Mouse (Mus musculus) G1E (cell line): Measurements from ENCODE around the gene Bche. TPM values are rescaled to one million over a fixed set of nuclear protein-coding genes. Genes with fewer than 3 reads are reported as not detected.

Source experiments
- ATAC-seq: 2 replicates; pipeline ENCODE4 v1.8.0; 2016; ENCODE audit warnings: mild to moderate bottlenecking; ENCODE audit not compliant: insufficient number of reproducible peaks, poor library complexity, low FRiP score, severe bottlenecking; ENCODE audit errors: extremely low read depth
- DNase-seq: peaks from one replicate; pipeline ENCODE4 v3.0.0; 2012; ENCODE audit warnings: low spot score
- H3K27me3 ChIP-seq: 2 replicates; pipeline ENCODE4 v1.6.1; 2012; ENCODE audit warnings: mild to moderate bottlenecking, low read length, inconsistent platforms; ENCODE audit not compliant: insufficient read depth
- H3K36me3 ChIP-seq: replicated peaks from 2 replicates; pipeline ENCODE3; 2012; ENCODE audit warnings: mild to moderate bottlenecking, inconsistent platforms
- H3K4me1 ChIP-seq: 2 replicates; pipeline ENCODE4 v1.6.1; 2012; ENCODE audit warnings: low read depth, low read length, inconsistent platforms, mixed read lengths; ENCODE audit not compliant: insufficient read depth
- H3K4me3 ChIP-seq: 2 replicates; pipeline ENCODE4 v1.5.1; 2012; ENCODE audit warnings: low read depth, mild to moderate bottlenecking, inconsistent platforms, low read length, moderate library complexity, mixed read lengths
- H3K9me3 ChIP-seq: replicated peaks from 2 replicates; pipeline ENCODE4 v1.6.1; 2012; ENCODE audit warnings: inconsistent platforms
- CTCF ChIP-seq: IDR thresholded peaks from 2 replicates; pipeline ENCODE4 v1.5.1; 2012; ENCODE audit warnings: low read depth, low read length, inconsistent platforms, mixed read lengths
- GATA1 ChIP-seq: IDR thresholded peaks from 2 replicates; pipeline ENCODE4 v1.6.1; 2012; ENCODE audit warnings: borderline replicate concordance, low read length, inconsistent platforms, mixed read lengths
- GATA2 ChIP-seq: IDR thresholded peaks from 2 replicates; pipeline ENCODE4 v1.6.1; 2012; ENCODE audit warnings: low read depth, low read length, inconsistent platforms, borderline replicate concordance
- POLR2AphosphoS5 ChIP-seq: IDR thresholded peaks from 2 replicates; pipeline ENCODE4 v1.6.1; 2012; ENCODE audit warnings: low read depth, low read length, inconsistent platforms; ENCODE audit not compliant: insufficient replicate concordance
- TAL1 ChIP-seq: conservative IDR thresholded peaks from 2 replicates; pipeline ENCODE4 v1.6.1; 2012; ENCODE audit warnings: low read depth, low read length, inconsistent platforms, mixed read lengths
- polyA plus RNA-seq: library from polyadenylated mRNA; stranded (reverse); fragments of >175 nt; gene quantifications from 2 replicates; pipeline ENCODE4 v1.2.3, GENCODE M21; 2012
- total RNA-seq, 2 experiments: library from RNA; stranded (forward) in 1 of 2; stranded (reverse) in 1 of 2; fragments of 200-1000 nt in 1 of 2; fragments of >200 nt in 1 of 2; fragmentation: Nextera tagmentation in 1 of 2; gene quantifications; 2 replicates each; pipeline ENCODE4 v1.2.3; 2014 to 2017

The Bche gene
- total and polyA plus RNA-seq, 3 experiments = 0.16 TPM; not detected in 2

DNA sequence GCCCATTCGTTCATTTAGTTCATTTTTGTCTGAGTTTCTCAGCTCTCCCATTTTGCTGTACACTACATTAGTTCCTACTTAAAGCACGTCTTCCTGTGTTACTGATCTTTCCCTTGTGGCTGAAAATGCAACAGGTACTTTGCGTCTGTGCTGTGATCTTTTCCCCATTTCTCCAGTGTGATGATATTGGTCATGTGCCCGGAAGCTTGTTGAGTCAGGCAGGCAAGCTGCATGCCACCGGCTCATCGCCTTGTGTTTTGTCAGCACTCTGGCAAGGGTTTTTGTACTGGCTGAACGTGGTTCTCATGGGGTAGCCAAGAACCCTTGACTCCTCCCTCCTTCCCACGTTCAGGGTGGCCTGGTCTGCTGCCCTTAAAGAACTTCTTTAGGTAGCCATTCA lies 1.7 kb upstream of the Bche start:
- TF ChIP-seq GATA1 = no peak
- no peak for TF ChIP-seq CTCF
- TF ChIP-seq TAL1 = no peak
- TF ChIP-seq GATA2 = no peak
- no peak for TF ChIP-seq POLR2AphosphoS5
- no peaks in the 10 kb centered on the region for H3K4me1 ChIP-seq
- H3K9me3 ChIP-seq = 0 out of 2 replicates have a peak, but pooled peaks cover 2% of the 10 kb centered on the region
- DNase-seq = no peak
- no peak overlapping the region for H3K4me3 ChIP-seq
- no peaks in the 10 kb centered on the region for H3K36me3 ChIP-seq
- no peaks in the 10 kb centered on the region for H3K27me3 ChIP-seq
- no peak for ATAC-seq

DNA sequence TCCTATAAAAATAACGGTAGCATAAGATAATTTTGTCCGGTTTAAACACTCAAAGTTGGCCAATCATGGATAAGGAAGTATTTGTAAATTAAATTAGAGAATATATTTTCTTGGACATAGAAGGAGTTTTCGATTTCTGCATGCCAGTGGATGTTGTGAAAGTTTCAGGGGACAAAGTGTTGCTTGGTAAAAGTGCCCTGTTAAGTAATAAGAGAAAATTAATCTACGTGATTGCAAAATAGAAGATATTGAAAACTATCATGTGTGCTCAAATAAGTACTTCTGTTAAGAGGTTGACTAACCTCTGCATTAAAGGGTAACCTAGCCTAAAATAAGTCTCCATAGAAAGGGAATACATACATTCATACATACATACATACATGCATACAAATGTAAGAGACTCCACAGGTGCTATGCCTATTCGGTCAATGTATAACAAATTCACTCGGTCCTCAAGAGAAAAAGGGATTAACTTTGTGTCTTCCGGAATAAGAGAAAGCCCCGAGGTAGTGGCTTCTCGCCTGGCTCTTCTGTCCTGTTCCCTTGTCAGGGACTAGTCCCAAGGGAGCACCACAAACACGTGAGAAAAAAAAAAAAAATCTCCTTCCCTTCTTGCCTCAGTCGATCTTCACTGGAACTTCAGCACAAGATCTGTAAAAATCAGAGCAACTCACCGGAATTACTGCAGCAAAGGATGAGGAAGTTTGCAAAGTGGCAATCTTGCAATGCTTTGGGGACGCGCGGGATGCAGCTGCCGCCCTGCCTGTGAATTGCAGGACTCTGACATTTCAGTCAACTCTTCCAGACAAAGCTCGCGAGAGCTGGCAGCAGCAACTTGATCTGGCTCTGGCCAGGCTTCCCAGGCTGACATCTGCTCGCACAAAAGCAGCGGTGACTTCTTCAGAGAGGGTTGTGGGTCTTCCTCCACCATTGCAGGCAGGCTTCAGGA lies 480 bp downstream of the Bche start:
- no peak for ATAC-seq
- Histone ChIP-seq H3K9me3 (0 out of 2 replicates have a peak, but pooled peaks cover 2% of the 10 kb centered on the region), H3K27me3 (no peaks in the 10 kb centered on the region), H3K4me3 (no peak overlapping the region), H3K36me3 (no peaks in the 10 kb centered on the region), H3K4me1 (no peaks in the 10 kb centered on the region)
- DNase-seq = no peak
- TF ChIP-seq POLR2AphosphoS5 (no peak), GATA2 (no peak), TAL1 (no peak), CTCF (no peak), GATA1 (no peak)

DNA sequence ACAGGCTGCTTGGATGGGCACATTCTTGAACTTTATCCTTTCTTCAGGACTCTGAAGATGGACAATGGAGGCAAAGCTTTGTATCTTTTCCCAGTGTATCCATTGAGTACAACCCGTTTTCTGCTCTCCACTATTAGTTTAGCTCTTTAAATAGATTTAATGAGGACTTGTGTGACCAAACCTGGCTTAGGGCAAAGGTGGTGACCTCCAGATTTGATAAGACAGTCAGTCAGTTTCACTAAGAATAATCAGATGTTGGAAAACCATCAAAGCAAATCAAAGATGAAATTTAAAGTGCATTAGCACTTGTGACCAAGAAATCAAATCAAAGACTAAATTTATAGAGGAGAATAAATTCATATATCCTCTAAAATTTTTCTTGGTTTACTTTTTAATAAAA lies 1.7 kb downstream of the Bche start:
- no peak for ATAC-seq

DNA sequence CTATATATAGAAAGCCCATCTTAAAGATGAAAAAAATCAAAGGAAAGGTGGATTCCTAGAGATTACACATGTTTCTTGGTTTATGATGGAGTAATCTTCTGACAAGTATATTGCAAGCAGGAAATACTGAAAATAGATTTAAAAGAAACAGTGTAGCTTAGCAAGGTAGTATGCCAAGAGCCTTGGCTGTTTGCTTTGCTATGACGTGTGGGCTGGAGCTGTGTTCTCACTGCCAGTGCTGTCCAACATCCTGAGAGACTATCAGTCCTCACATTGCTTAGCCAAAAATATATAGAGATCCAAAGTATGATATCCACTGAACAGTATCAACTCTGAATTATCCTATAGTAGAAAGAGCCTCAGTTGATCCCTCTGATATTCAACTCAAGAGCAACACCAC lies 9.3 kb downstream of the Bche start:
- H3K4me1 ChIP-seq = no peaks in the 10 kb centered on the region
- ATAC-seq (no peak), DNase-seq (no peak)
- H3K4me3 ChIP-seq = no peak overlapping the region
- no peaks in the 10 kb centered on the region for H3K36me3 ChIP-seq
- no peaks in the 10 kb centered on the region for H3K9me3 ChIP-seq
- TF ChIP-seq GATA2 = no peak
- no peak for TF ChIP-seq TAL1
- TF ChIP-seq GATA1 = no peak
- no peak for TF ChIP-seq CTCF
- no peak for TF ChIP-seq POLR2AphosphoS5
- H3K27me3 ChIP-seq = no peaks in the 10 kb centered on the region

More for the DNA sequence above, 1.7 kb downstream of the Bche start:
- no peaks in the 10 kb centered on the region for H3K36me3 ChIP-seq
- H3K4me1 ChIP-seq = no peaks in the 10 kb centered on the region
- no peak for DNase-seq
- H3K9me3 ChIP-seq = 0 out of 2 replicates have a peak, but pooled peaks cover 2% of the 10 kb centered on the region
- H3K4me3 ChIP-seq = no peak overlapping the region
- TF ChIP-seq TAL1 (no peak), POLR2AphosphoS5 (no peak), GATA1 (no peak), GATA2 (no peak), CTCF (no peak)
- H3K27me3 ChIP-seq = no peaks in the 10 kb centered on the region

DNA sequence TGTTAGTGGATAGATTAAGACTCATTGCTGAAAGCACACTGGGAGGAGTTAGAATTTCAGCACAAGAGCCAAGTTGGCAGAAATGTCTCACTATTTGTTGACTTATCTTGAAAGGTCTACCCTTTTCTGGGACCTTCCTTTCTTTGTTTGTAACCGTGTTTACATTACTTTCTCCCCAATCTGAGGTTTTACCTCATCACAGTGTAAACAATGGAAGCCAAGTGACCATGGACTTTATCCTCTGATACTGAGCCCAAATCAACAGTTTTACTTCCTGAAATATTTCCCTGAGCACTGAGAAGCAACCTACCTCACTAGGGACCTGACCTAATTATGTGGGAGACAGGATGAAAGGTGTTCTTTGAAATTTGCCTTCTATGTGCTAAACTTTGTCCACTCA lies 34.9 kb downstream of the Bche start:
- no peak for TF ChIP-seq CTCF
- TF ChIP-seq GATA1 = no peak
- no peak for TF ChIP-seq GATA2
- TF ChIP-seq POLR2AphosphoS5 = no peak
- TF ChIP-seq TAL1 = no peak
- H3K9me3 ChIP-seq = no peaks in the 10 kb centered on the region
- no peaks in the 10 kb centered on the region for H3K27me3 ChIP-seq
- no peaks in the 10 kb centered on the region for H3K4me1 ChIP-seq
- DNase-seq (no peak), ATAC-seq (no peak)
- no peak overlapping the region for H3K4me3 ChIP-seq
- no peaks in the 10 kb centered on the region for H3K36me3 ChIP-seq

DNA sequence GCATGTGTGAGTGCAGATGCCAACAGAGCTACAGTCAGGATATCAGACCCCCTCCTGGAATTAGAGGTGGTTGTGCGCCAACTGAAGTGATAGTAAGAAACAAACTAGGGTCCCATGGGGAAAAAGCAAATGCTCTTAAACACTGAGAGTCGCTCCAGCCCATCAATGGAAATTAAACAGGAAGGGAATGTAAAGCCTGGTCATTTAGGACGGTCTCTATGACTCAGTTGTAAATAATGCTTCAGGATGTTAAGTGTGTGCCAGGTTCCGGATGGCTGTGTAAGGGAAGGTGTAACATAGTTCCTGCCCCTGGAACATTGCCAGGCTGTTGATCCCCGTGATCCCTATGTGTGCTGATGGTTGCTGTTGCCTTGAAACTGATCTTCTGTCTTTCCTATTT lies 40.0 kb downstream of the Bche start:
- H3K36me3 ChIP-seq = no peaks in the 10 kb centered on the region
- DNase-seq (no peak), ATAC-seq (no peak)
- TF ChIP-seq GATA1 = no peak
- no peak for TF ChIP-seq POLR2AphosphoS5
- no peak for TF ChIP-seq TAL1
- no peak for TF ChIP-seq CTCF
- TF ChIP-seq GATA2 = no peak
- H3K4me1 ChIP-seq = no peaks in the 10 kb centered on the region
- H3K27me3 ChIP-seq = no peaks in the 10 kb centered on the region
- H3K9me3 ChIP-seq = no peaks in the 10 kb centered on the region
- H3K4me3 ChIP-seq = no peak overlapping the region
